Mouse (Mus musculus): ENCODE measurements at regions not wholly inside any gene's neighbourhood (a gene's known extent, or its start where the extent isn't known, plus 50 kb on each side); places are given as distances from the start of the nearest gene placed in this dataset.
A peak's percentile ranks its signal among the peaks of the same experiment; 100 is the strongest.

DNA sequence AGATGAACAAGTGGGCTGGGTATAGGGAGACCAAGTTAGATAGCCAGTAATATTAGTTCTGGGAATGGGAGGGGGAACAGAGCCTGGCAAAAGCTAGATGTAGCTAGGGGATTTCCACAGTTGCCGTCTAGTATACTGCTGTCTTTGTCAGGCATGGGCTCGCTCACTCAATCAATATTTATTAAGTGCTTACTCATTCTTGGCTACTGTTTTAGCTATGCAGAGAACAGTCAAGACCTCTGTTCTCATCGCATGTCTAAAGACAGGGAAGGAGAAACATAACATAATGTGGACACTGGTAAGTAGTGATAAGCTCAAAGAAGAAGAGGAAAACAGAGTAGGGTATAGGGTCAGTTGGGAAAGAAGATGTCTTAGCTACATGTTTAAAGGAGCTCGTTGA is 173.4 kb downstream of the Gm5426 start:
- Histone ChIP-seq H3K36me3 (ENCODE audit: control insufficient read depth, insufficient read depth, low read length) (no peaks in the 10 kb centered on the region), H3K9me3 (ENCODE audit: control insufficient read depth, low read length) (peaks cover 5% of the 10 kb centered on the region; the same call in 1 of the 2 replicates), H3K4me3 (ENCODE audit: low read depth, low read length) (no peak overlapping the region), H3K27ac (ENCODE audit: low read depth) (0 out of 2 replicates have a peak overlapping the region, but pooled peaks have one; percentile 22), H3K9ac (ENCODE audit: low read length) (no peak overlapping the region), H3K27me3 (replicated peaks; ENCODE audit: control insufficient read depth, insufficient read depth, low read length) (no peaks in the 10 kb centered on the region), H3K4me2 (ENCODE audit: low read length) (no peak overlapping the region), H3K4me1 (replicated peaks; ENCODE audit: control insufficient read depth, insufficient read depth, low read length) (peaks cover 18% of the 10 kb centered on the region)
- 52% methylated on average over 4 of the region's 4 CpGs for WGBS
- no peak for ATAC-seq (replicated peaks; ENCODE audit: low FRiP score, low TSS enrichment, low read depth)
- DNase-seq (ENCODE audit: low spot score) = no peak

DNA sequence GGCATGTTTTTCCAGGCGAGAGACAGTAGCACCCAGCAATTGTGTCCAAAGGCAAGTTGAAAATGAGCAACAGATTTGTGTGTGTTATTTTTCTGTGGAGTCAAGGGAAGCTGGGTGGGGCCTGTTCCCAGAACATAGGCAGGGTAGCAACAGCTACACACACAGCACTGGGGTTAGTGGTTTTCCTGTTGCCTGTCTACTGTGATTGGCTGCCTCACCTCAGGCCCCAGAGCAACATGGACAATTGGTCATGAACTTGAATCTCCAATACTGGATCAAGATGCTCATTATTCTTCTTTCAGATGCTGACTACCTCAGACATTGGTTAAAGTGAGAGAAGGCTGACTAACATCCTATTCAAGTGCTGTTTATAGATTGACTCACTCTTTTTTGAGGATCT is 188.9 kb downstream of the Gm5426 start:
- H3K9ac ChIP-seq (ENCODE audit: low read length) = no peak overlapping the region
- 86% methylated on average over 1 of the region's 1 CpGs for WGBS
- no peaks in the 10 kb centered on the region for H3K36me3 ChIP-seq (ENCODE audit: control insufficient read depth, insufficient read depth, low read length)
- H3K27ac ChIP-seq (ENCODE audit: low read depth) = no peak overlapping the region
- H3K4me2 ChIP-seq (ENCODE audit: low read length) = no peak overlapping the region
- ATAC-seq (replicated peaks; ENCODE audit: low FRiP score, low TSS enrichment, low read depth) (no peak), DNase-seq (ENCODE audit: low spot score) (no peak)
- H3K4me3 ChIP-seq (ENCODE audit: low read depth, low read length) = no peak overlapping the region
- no peaks in the 10 kb centered on the region for H3K27me3 ChIP-seq (replicated peaks; ENCODE audit: control insufficient read depth, insufficient read depth, low read length)
- no peaks in the 10 kb centered on the region for H3K9me3 ChIP-seq (ENCODE audit: control insufficient read depth, low read length)
- no peaks in the 10 kb centered on the region for H3K4me1 ChIP-seq (replicated peaks; ENCODE audit: control insufficient read depth, insufficient read depth, low read length)

DNA sequence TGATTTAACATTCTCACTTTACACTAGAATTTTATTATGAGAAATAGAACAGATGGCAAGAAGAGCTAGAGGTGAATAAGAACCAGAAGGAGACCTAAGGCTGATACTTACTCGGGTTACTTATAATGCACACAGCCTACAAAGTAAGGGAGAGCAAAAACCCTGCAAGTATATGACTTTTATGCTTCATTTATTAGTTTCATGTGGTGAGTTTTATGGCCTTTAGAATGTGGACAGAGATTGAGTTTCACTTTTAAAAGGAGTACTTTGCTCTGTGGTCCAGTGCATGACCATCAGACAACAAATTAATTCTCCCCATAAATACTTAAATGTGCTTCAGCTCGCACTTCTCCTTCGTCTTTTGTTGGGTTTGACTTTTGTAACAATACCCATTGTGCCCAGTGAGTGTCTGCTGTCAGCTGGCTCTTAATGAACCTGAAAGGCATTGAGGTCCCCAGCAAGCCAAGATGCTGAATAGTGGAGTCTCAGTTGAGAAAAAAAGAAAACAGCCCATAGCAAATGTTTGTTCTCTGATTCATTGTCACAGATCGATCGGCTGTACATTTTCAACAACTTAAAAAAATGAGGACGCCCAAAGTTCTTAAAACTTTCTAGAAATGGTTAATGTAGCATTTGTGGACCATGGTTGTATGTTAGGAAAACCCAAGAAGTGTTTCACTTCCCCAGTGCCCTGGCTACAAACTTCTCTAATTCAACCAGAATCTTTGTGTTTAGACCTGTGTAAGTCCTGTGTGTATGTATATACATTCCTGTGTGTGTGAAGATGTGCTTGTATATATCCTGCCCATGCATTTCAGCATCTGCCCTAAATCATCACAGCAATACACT is 194.5 kb downstream of the Gm5426 start:
- no peaks in the 10 kb centered on the region for H3K4me1 ChIP-seq (replicated peaks; ENCODE audit: control insufficient read depth, insufficient read depth, low read length)
- no peak overlapping the region for H3K27ac ChIP-seq (ENCODE audit: low read depth)
- H3K9me3 ChIP-seq (ENCODE audit: control insufficient read depth, low read length) = no peaks in the 10 kb centered on the region
- no peaks in the 10 kb centered on the region for H3K27me3 ChIP-seq (replicated peaks; ENCODE audit: control insufficient read depth, insufficient read depth, low read length)
- H3K36me3 ChIP-seq (ENCODE audit: control insufficient read depth, insufficient read depth, low read length) = no peaks in the 10 kb centered on the region
- 83% methylated on average over 6 of the region's 6 CpGs for WGBS
- DNase-seq (ENCODE audit: low spot score) = no peak
- no peak overlapping the region for H3K4me3 ChIP-seq (ENCODE audit: low read depth, low read length)
- H3K4me2 ChIP-seq (ENCODE audit: low read length) = no peak overlapping the region
- no peak overlapping the region for H3K9ac ChIP-seq (ENCODE audit: low read length)
- ATAC-seq (replicated peaks; ENCODE audit: low FRiP score, low TSS enrichment, low read depth) = no peak

DNA sequence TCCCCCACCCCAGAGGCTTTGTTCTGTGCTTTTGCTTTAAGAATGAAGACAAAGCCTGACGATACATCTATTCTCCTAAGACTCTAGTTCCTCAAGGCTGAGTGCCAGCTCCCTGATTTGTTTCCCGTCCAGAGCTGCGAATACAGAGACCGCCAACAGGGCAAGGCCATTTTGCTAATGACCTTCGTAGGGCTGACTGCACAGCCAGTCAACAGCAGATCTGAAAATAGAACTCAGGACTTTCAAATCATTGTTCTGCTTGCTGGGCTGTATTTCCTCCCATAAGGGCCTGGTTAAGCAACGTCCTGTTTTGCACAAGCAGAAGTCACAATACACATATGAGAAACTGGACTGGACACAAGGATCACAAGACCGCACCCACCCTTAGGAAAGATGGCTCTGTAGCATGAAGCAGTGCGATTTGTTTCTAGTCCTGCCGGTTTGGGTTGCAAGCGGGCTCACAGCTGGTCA is 196.4 kb downstream of the Gm5426 start:
- H3K27me3 ChIP-seq (replicated peaks; ENCODE audit: control insufficient read depth, insufficient read depth, low read length) = no peaks in the 10 kb centered on the region
- H3K27ac ChIP-seq (ENCODE audit: low read depth) = 0 out of 2 replicates have a peak overlapping the region, but pooled peaks have one; percentile 12
- no peak overlapping the region for H3K4me3 ChIP-seq (ENCODE audit: low read depth, low read length)
- DNase-seq (ENCODE audit: low spot score) (no peak), ATAC-seq (replicated peaks; ENCODE audit: low FRiP score, low TSS enrichment, low read depth) (no peak)
- no peaks in the 10 kb centered on the region for H3K9me3 ChIP-seq (ENCODE audit: control insufficient read depth, low read length)
- no peak overlapping the region for H3K9ac ChIP-seq (ENCODE audit: low read length)
- WGBS = 80% methylated on average over 10 of the region's 10 CpGs
- H3K36me3 ChIP-seq (ENCODE audit: control insufficient read depth, insufficient read depth, low read length) = no peaks in the 10 kb centered on the region
- no peak overlapping the region for H3K4me2 ChIP-seq (ENCODE audit: low read length)
- H3K4me1 ChIP-seq (replicated peaks; ENCODE audit: control insufficient read depth, insufficient read depth, low read length) = no peaks in the 10 kb centered on the region

DNA sequence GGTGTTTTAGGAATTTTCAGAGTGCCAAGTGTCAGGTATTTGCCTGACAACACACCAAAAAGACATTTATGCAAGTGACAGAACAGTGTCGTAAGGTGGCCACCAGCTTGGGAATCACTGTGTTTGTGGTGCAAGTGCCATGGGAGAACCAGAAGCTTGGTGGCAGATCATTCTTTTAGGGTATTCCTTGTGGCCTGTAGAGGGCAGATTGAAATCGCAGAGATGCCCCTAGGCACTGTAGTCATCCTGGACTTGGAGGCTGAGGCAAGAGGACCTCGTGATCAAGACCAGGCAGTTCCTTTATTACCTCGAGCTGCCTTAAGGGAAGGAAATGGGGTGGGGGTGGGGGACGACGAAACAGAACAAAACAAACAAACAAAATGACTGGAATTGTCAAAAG is 196.8 kb downstream of the Gm5426 start:
- Histone ChIP-seq H3K36me3 (ENCODE audit: control insufficient read depth, insufficient read depth, low read length) (no peaks in the 10 kb centered on the region), H3K9ac (ENCODE audit: low read length) (no peak overlapping the region), H3K4me1 (replicated peaks; ENCODE audit: control insufficient read depth, insufficient read depth, low read length) (no peaks in the 10 kb centered on the region), H3K9me3 (ENCODE audit: control insufficient read depth, low read length) (no peaks in the 10 kb centered on the region), H3K27ac (ENCODE audit: low read depth) (0 out of 2 replicates have a peak overlapping the region, but pooled peaks have one; percentile 9), H3K4me2 (ENCODE audit: low read length) (no peak overlapping the region), H3K4me3 (ENCODE audit: low read depth, low read length) (no peak overlapping the region), H3K27me3 (replicated peaks; ENCODE audit: control insufficient read depth, insufficient read depth, low read length) (no peaks in the 10 kb centered on the region)
- no peak for DNase-seq (ENCODE audit: low spot score)
- ATAC-seq (replicated peaks; ENCODE audit: low FRiP score, low TSS enrichment, low read depth) = no peak
- 74% methylated on average over 6 of the region's 6 CpGs for WGBS

DNA sequence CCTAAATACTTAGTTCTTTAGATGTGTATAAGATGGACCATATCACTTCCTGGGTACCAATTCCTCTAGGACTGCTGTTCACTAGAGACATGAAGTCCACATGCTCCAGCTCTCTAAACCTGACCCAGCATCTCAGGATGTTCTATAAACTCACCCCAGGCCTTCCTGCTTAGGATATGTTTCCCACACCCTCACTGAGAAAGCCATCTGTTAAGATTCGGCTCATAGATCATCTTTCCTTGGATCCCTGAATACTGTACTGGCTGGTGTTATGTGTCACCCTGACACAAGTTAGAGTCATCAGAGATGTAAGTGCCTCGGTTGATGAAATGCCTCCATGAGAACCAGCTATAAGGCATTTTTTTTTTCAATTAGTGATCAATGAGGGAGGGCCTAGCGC is 199.9 kb downstream of the Gm5426 start:
- Histone ChIP-seq H3K36me3 (ENCODE audit: control insufficient read depth, insufficient read depth, low read length) (no peaks in the 10 kb centered on the region), H3K9me3 (ENCODE audit: control insufficient read depth, low read length) (no peaks in the 10 kb centered on the region), H3K4me2 (ENCODE audit: low read length) (no peak overlapping the region), H3K4me1 (replicated peaks; ENCODE audit: control insufficient read depth, insufficient read depth, low read length) (no peaks in the 10 kb centered on the region), H3K4me3 (ENCODE audit: low read depth, low read length) (no peak overlapping the region), H3K27me3 (replicated peaks; ENCODE audit: control insufficient read depth, insufficient read depth, low read length) (no peaks in the 10 kb centered on the region), H3K27ac (ENCODE audit: low read depth) (no peak overlapping the region), H3K9ac (ENCODE audit: low read length) (no peak overlapping the region)
- WGBS = 93% methylated on average over 3 of the region's 3 CpGs
- no peak for DNase-seq (ENCODE audit: low spot score)
- no peak for ATAC-seq (replicated peaks; ENCODE audit: low FRiP score, low TSS enrichment, low read depth)

DNA sequence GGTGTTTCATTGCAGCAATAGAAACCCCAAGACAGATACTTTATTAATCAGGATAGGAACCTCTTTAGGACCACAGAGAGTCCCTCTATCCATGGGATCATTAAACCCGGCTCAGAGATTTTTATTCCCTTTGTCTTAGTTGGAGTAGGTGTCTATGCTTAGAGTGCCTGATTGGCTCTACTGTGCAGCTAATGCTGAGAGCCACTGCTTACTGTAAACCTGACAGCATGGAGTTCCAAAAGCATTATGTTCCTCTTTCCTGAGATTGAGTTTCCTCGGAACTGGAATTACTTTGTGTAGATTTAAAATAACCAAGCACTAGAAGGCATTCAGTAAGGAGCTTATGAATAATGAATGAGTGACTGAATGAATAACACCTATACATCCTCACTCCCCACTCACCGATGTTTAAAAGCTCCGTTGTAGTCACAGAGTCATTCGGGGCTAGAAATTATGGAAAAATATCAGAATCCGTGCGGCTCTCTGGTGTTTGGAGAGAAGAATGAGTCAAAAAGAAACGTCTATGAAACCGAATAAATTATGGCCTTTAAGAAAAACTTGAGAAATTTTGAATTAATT is 200.8 kb downstream of the Gm5426 start:
- Histone ChIP-seq H3K9me3 (ENCODE audit: control insufficient read depth, low read length) (no peaks in the 10 kb centered on the region), H3K36me3 (ENCODE audit: control insufficient read depth, insufficient read depth, low read length) (no peaks in the 10 kb centered on the region), H3K27me3 (replicated peaks; ENCODE audit: control insufficient read depth, insufficient read depth, low read length) (no peaks in the 10 kb centered on the region), H3K4me3 (ENCODE audit: low read depth, low read length) (no peak overlapping the region), H3K27ac (ENCODE audit: low read depth) (no peak overlapping the region), H3K4me1 (replicated peaks; ENCODE audit: control insufficient read depth, insufficient read depth, low read length) (no peaks in the 10 kb centered on the region), H3K9ac (ENCODE audit: low read length) (no peak overlapping the region), H3K4me2 (ENCODE audit: low read length) (no peak overlapping the region)
- ATAC-seq (replicated peaks; ENCODE audit: low FRiP score, low TSS enrichment, low read depth) (no peak), DNase-seq (ENCODE audit: low spot score) (no peak)
- WGBS = 86% methylated on average over 9 of the region's 9 CpGs

DNA sequence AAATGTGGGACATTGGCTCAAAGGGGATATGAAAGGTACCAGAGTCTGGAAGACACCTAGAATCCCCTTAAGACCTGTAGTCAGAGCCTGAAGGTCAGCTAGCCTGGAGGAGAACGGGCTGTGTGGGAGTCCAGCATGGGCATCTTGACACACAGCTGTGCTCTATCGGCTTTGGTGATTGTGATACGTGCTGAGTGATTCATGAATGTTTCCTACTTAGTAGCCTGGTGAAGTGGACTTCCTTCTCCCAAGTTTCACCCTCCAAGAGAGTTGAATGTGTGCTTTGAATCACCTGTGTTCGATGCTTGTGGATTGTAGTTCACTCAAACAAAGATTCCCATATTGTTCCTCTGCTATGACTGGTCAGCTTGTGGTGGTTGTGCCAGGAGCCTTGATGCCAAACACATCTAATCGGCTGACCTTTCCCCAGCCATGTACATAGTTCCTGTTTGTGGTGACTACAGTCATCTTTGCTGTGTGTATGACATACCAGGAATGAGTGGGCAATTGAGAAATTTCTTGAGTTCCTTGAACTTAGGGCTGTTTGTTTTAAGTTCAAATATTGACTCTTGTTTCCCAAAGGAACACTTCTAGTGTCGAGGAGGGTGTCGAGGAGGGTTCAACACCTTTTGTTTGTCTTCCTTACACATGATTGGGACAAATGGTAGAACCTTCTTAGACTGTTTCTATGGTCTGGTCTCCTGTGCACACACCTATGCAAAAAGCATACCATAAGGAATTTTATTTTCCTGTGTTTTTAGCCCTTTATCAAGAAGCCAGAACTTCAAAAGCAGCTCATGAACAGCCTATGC is 201.6 kb downstream of the Gm5426 start:
- no peaks in the 10 kb centered on the region for H3K4me1 ChIP-seq (replicated peaks; ENCODE audit: control insufficient read depth, insufficient read depth, low read length)
- no peaks in the 10 kb centered on the region for H3K27me3 ChIP-seq (replicated peaks; ENCODE audit: control insufficient read depth, insufficient read depth, low read length)
- H3K9me3 ChIP-seq (ENCODE audit: control insufficient read depth, low read length) = no peaks in the 10 kb centered on the region
- H3K4me3 ChIP-seq (ENCODE audit: low read depth, low read length) = no peak overlapping the region
- no peaks in the 10 kb centered on the region for H3K36me3 ChIP-seq (ENCODE audit: control insufficient read depth, insufficient read depth, low read length)
- WGBS = 69% methylated on average over 7 of the region's 7 CpGs
- no peak overlapping the region for H3K4me2 ChIP-seq (ENCODE audit: low read length)
- H3K27ac ChIP-seq (ENCODE audit: low read depth) = no peak overlapping the region
- H3K9ac ChIP-seq (ENCODE audit: low read length) = no peak overlapping the region
- DNase-seq (ENCODE audit: low spot score) (no peak), ATAC-seq (replicated peaks; ENCODE audit: low FRiP score, low TSS enrichment, low read depth) (no peak)
